Mouse (Mus musculus) liver, embryonic 18 days (tissue): ENCODE measurements around the gene Olfr718-ps1. TPM values are rescaled to one million over a fixed set of nuclear protein-coding genes. Genes with fewer than 3 reads are reported as not detected.

Source experiments
- polyA plus RNA-seq: library from polyadenylated mRNA; depleted of rRNA; stranded (reverse); fragments of >200 nt; gene quantifications from 2 replicates; pipeline ENCODE4 v1.2.3, GENCODE M21; 2012; rRNA removed

Gene Olfr718-ps1
- polyA plus RNA-seq = not detected in 2 replicates

DNA sequence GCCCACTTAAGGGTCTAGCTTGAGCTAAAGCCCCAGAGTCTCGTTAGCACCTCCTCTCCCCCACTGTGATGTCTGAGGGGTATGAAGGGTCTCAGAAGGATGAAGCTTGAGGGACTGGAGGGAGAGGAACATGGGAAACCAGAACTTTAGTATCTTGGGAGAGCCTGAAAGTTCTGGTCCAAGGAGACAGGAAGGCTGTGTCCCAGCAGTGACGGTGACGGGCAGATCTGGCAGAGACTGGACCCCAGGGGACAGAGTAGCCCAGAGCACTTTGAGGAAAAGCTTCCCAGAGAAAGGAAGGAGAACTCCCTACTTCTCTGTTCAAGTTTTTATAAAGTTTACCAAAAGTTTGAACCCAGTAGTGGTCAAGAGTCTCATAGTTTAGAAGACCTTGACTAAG is at the start of gene Olfr718-ps1:
TSS of gene Olfr718-ps1 (minus strand) at position 101 of the 400 bp plus-strand sequence.

DNA sequence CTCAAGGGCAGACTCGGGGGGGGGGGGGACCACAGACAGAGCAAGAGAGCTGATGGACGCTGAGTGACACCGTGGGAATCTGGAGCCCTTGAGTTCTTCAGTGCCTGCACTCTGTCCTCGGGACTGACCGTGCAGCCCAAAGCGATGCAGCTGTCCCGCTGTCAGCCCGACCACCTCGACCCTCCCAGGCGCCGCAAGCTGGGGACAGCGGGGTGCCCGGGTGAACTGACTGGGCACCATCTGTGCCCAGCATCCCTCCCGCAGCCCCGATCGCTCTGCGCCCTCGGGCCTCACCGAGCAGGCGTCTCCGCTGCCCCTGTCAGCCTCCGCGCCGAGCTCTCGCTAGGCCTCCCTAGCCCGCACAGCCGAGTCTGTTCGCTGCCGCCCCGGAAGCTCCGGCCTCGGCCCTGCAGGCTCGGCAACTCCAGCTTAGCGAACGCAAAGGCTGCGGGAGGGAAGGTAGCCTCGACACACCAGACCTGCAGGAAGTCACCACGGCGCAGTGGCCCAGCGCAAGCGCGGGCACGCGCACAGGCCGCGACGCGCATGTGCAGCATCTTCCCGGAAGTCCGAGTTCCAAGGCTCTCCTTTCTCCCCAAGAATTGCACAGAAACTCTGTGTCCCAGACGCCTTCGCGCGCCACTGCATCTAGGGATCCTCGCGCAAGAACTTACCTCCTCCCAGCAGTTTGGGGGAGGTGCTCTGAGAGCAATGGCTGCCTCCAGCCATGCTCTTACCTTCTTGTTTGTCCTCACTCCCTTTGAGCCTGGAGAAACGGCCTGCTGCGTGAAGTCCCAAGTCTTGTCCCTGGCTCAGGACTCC is 33.1 kb upstream of the Olfr718-ps1 start, which contains the start of the genes Rbak and Spdye4b:
TSS of gene Rbak (minus strand) at position 521 of the 822 bp plus-strand sequence.
TSS of gene Spdye4b (plus strand) at position 763 of the 822 bp plus-strand sequence.

DNA sequence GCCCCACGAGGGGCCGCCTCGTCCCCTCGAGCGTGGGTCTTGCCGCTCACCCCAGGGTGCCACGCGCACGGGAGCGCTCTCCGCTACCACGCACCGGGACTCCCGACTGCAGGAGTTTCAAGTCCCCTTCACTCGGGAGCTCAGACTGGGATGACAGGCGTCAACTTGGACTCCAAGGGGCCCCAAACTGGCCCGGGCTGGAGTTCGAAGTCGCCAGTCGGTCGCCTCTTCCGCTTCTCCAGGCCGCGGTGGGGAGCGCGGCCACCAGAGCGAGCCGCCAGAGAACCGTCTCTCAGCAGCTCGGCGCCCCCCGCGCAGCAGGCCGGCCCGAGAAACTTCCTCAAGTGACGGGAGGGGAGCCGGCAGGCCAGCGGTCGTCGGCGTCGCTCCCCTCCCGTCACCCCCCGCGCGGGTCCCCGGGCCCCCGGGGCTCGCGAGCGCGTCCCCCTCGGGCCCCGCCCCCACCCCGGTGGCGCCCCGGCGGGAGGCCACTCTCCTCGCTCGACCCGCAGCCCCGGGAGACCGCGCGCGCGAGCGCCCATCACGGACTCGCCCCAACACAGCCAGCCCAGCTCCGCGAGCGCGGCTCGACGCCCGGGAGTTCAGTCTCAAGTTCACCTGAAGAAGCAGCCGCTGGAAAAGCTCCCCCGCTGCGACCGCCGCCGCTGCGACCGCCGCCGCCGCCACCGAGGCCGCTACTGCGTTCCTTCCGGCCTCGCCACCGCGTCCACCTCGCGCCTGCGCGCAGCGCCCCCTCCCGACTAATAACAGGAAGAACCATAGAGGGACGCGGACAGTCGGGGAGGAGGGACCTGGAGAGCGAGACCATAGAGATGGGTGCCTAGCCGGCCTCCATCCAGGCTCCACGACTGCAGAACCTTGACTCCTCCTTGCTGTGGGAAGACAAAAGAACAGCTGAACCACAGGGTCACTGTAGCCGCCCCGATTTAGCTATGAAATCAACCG is 34.8 kb downstream of the Olfr718-ps1 start, which contains the start of gene Rnf216:
TSS of gene Rnf216 (minus strand) at position 714 of the 966 bp plus-strand sequence.

Other genes with a start within 250 kb of the Olfr718-ps1 start
- gene Actb, start 240.8 kb downstream of the Olfr718-ps1 start, polyA plus RNA-seq = 1,039 and 1,049 TPM in 2 replicates
- gene Fscn1, start 187.2 kb downstream of the Olfr718-ps1 start, polyA plus RNA-seq = 9.2 and 9.4 TPM in 2 replicates
- 6.8 and 9.0 TPM in 2 replicates for gene Rnf216, start 34.6 kb downstream of the Olfr718-ps1 start, polyA plus RNA-seq
- 1.9 TPM in 2 replicates for gene Rbak, start 33.2 kb upstream of the Olfr718-ps1 start, polyA plus RNA-seq
- gene Spdye4b, start 33.4 kb upstream of the Olfr718-ps1 start, polyA plus RNA-seq = not detected in 2 replicates
- not detected in 2 replicates for gene Spdye4a, start 79.3 kb upstream of the Olfr718-ps1 start, polyA plus RNA-seq
- 2.8 and 3.0 TPM in 2 replicates for gene Zfp12, start 87.6 kb upstream of the Olfr718-ps1 start, polyA plus RNA-seq
- 0.60 and 0.80 TPM in 2 replicates for gene Zfp316, start 122.4 kb upstream of the Olfr718-ps1 start, polyA plus RNA-seq
- 0.07 TPM in 2 replicates for gene Zfp853, start 146.0 kb upstream of the Olfr718-ps1 start, polyA plus RNA-seq
- 7.2 TPM in 2 replicates for gene E130309D02Rik, start 167.8 kb upstream of the Olfr718-ps1 start, polyA plus RNA-seq
- 15.6 and 17.5 TPM in 2 replicates for gene Zdhhc4, start 181.7 kb upstream of the Olfr718-ps1 start, polyA plus RNA-seq
- 0.01 and 0.03 TPM in 2 replicates for gene Grid2ip, start 209.8 kb upstream of the Olfr718-ps1 start, polyA plus RNA-seq